Comparison of ENCODE assay signal across 26 mouse cellular contexts in the genomic region with DNA sequence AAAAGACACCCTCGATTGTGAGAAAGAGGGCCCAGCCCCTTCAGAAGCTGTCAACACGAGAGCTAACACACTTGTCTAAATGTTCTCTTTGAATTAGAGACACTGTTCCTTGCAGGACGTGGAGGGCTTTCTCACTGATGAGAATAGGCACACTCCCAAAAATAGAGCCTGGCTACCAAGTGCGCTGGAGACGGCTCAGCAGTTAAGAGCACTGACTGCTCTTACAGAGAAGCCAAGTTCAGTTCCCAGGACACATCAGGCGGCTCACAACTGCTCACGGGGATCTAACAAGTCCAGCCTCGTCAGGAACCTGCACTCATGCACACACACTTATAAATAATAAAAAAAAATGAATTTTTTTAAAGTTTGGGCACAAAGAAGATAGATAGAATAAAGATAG. TPM values are rescaled to one million over a fixed set of nuclear protein-coding genes. Genes with fewer than 3 reads are reported as not detected.
A peak's percentile ranks its signal among the peaks of the same experiment; 100 is the strongest.
DNase-seq lines count a peak whose midpoint lies in the region; ATAC-seq and TF ChIP-seq lines count a peak whose summit lies in the region.
"Had no signal": no experiment of that assay in that cellular context is flagged by ENCODE, and none has a peak within 500 bp of the region (broad histone marks: within the 10 kb centered on the region; RNA-seq: fewer than 3 reads in every experiment).

No protein-coding gene starts in this region.

- ATAC-seq in forebrain, embryonic 15.5 days (replicated peaks), result no peak
- no peak for ATAC-seq in forebrain, embryonic 14.5 days
- ATAC-seq: forebrain, embryonic 13.5 days; inflammation-experienced regulatory T-cells, adult 6 months; midbrain, embryonic 13.5 days had no signal

- no peak overlapping the region for H3K9ac ChIP-seq in forebrain, embryonic 15.5 days (replicated peaks)
- no peak overlapping the region for H3K9ac ChIP-seq in forebrain, embryonic 14.5 days (ENCODE audit: low read length)
- H3K9ac ChIP-seq in heart, adult 2 months (ENCODE audit: low read depth, low read length), result no peak overlapping the region
- H3K9ac ChIP-seq: forebrain, embryonic 13.5 days; midbrain, embryonic 13.5 days; stomach, embryonic 15.5 days had no signal

- peak; percentile 50; the same call in 1 of the 2 replicates for TF ChIP-seq EP300 in heart, adult 2 months (IDR thresholded peaks at IDR 0.05; ENCODE audit: insufficient read depth, low read depth, low read length)

- intact Hi-C loops in heart, adult 2 months (cut with DNase I), result no loop called here
- intact Hi-C loops in heart, postnatal 36 days (cut with DNase I), result no loop called here

- no peaks in the 10 kb centered on the region for H3K27me3 ChIP-seq in forebrain, embryonic 15.5 days
- H3K27me3 ChIP-seq in forebrain, embryonic 14.5 days (replicated peaks; ENCODE audit: control insufficient read depth, insufficient read depth, low read length), result no peaks in the 10 kb centered on the region
- no peaks in the 10 kb centered on the region for H3K27me3 ChIP-seq in heart, adult 2 months (ENCODE audit: control insufficient read depth, insufficient read depth, low read length)
- H3K27me3 ChIP-seq: forebrain, embryonic 13.5 days; midbrain, embryonic 13.5 days; stomach, embryonic 15.5 days had no signal

- no peak overlapping the region for H3K4me2 ChIP-seq in forebrain, embryonic 15.5 days (replicated peaks)
- no peak overlapping the region for H3K4me2 ChIP-seq in forebrain, embryonic 14.5 days (ENCODE audit: low read length)
- H3K4me2 ChIP-seq: forebrain, embryonic 13.5 days; liver, embryonic 11.5 days; midbrain, embryonic 13.5 days; stomach, embryonic 15.5 days had no signal

- 0 out of 2 replicates have a peak overlapping the region, but pooled peaks have one; percentile 35 for H3K27ac ChIP-seq in forebrain, embryonic 15.5 days (replicated peaks)
- H3K27ac ChIP-seq in forebrain, embryonic 14.5 days (ENCODE audit: low read depth, low read length), result no peak overlapping the region
- peak overlapping the region; percentile 66 for H3K27ac ChIP-seq in heart, adult 2 months
- H3K27ac ChIP-seq: forebrain, embryonic 13.5 days; midbrain, embryonic 13.5 days; stomach, embryonic 15.5 days had no signal

- H3K4me1 ChIP-seq in forebrain, embryonic 15.5 days, result peaks cover 14% of the 10 kb centered on the region
- no peaks in the 10 kb centered on the region for H3K4me1 ChIP-seq in forebrain, embryonic 14.5 days (ENCODE audit: control insufficient read depth, insufficient read depth, low read length)
- H3K4me1 ChIP-seq in heart, adult 2 months (ENCODE audit: control insufficient read depth, insufficient read depth, low read length), result peaks cover 4% of the 10 kb centered on the region
- H3K4me1 ChIP-seq: stomach, embryonic 15.5 days had no signal

- 62% methylated on average over 8 of the region's 8 CpGs for WGBS in forebrain, embryonic 15.5 days
- WGBS in forebrain, embryonic 14.5 days, result 71% methylated on average over 8 of the region's 8 CpGs
- WGBS in heart, adult 2 months, result 36% methylated on average over 8 of the region's 8 CpGs

- no peak for DNase-seq in forebrain, embryonic 14.5 days (ENCODE audit: low spot score)
- peak in 1 of 2 experiments; percentile 35 for DNase-seq in heart, adult 2 months
- no peak for DNase-seq in heart, postnatal 36 days
- peak; percentile 5 for DNase-seq in right cerebral cortex, postnatal 25 days
- DNase-seq in right cerebral cortex, postnatal 14 days, result no peak
- DNase-seq in adrenal gland, adult (ENCODE audit: inconsistent age in 2 of 2, low spot score in 1 of 2), result no peak
- no peak for DNase-seq in embryo, embryonic 10.5 days (ENCODE audit: low spot score)
- DNase-seq: adrenal gland, postnatal 36 days; cerebellum, adult 18-20 months; gastrocnemius, postnatal 25 days; kidney, adult 8-10 months; kidney, postnatal 14 days; lung, adult 18-20 months; lung, postnatal 14 days; thymus, adult 2 months had no signal

- no peak overlapping the region for H3K4me3 ChIP-seq in forebrain, embryonic 15.5 days
- H3K4me3 ChIP-seq in forebrain, embryonic 14.5 days (ENCODE audit: low read depth, low read length), result no peak overlapping the region
- H3K4me3 ChIP-seq in heart, adult 2 months, result no peak overlapping the region
- H3K4me3 ChIP-seq: erythroblast, embryonic 14.5 days; forebrain, embryonic 13.5 days; midbrain, embryonic 13.5 days; stomach, embryonic 15.5 days had no signal

- TF ChIP-seq POLR2A in heart, adult 2 months (IDR thresholded peaks at IDR 0.05; ENCODE audit: insufficient read depth, low read depth, low read length), result peak; percentile 55; the same call in 1 of the 2 replicates

- H3K36me3 ChIP-seq in forebrain, embryonic 15.5 days, result peaks cover 31% of the 10 kb centered on the region
- peaks cover 50% of the 10 kb centered on the region for H3K36me3 ChIP-seq in forebrain, embryonic 14.5 days (ENCODE audit: control insufficient read depth, insufficient read depth, low read length)
- no peaks in the 10 kb centered on the region for H3K36me3 ChIP-seq in heart, adult 2 months (ENCODE audit: control insufficient read depth, insufficient read depth, low read length)

- no peaks in the 10 kb centered on the region for H3K79me2 ChIP-seq in heart, adult 2 months (replicated peaks; ENCODE audit: control insufficient read depth, insufficient read depth, low read length)

- H3K9me3 ChIP-seq in forebrain, embryonic 15.5 days, result no peaks in the 10 kb centered on the region
- H3K9me3 ChIP-seq in forebrain, embryonic 14.5 days (replicated peaks; ENCODE audit: control insufficient read depth, low read length), result no peaks in the 10 kb centered on the region
- H3K9me3 ChIP-seq: forebrain, embryonic 13.5 days; G1E; midbrain, embryonic 13.5 days; stomach, embryonic 15.5 days had no signal

- no peak for TF ChIP-seq CTCF in heart, adult 2 months (IDR thresholded peaks at IDR 0.05)

RNA-seq across cellular contexts. Expression of a gene that starts 9.3 kb away (rescaled TPM):
- 49.3 and 55.1 TPM in 2 replicates for polyA plus RNA-seq in forebrain, embryonic 15.5 days (2015; fragmentation: Nextera tagmentation; extraction: Ambion mirVana)
- polyA plus RNA-seq in forebrain, embryonic 14.5 days (2014; fragmentation: Nextera tagmentation; extraction: Ambion mirVana), result 52.1 and 61.1 TPM in 2 replicates
- 100 to 1,000 TPM in 1 of 2 experiments, 10 to 100 TPM in 1; 88.5 to 103 TPM for total RNA-seq in heart, adult 2 months (2021)
- 45.6 and 51.1 TPM in 2 replicates for polyA plus RNA-seq in heart, adult 2 months (2012; rRNA removed)
- total RNA-seq in heart, postnatal 36 days (2021), result 10 to 100 TPM; 70.6 to 92.4 TPM
- polyA plus RNA-seq: erythroblast, embryonic 14.5 days had no signal

RNA-seq across cellular contexts. Expression of a gene that starts 10.5 kb away (rescaled TPM):
- 0.41 TPM in 2 replicates for polyA plus RNA-seq in forebrain, embryonic 15.5 days (2015; fragmentation: Nextera tagmentation; extraction: Ambion mirVana)
- 0.47 and 0.53 TPM in 2 replicates for polyA plus RNA-seq in forebrain, embryonic 14.5 days (2014; fragmentation: Nextera tagmentation; extraction: Ambion mirVana)
- not detected for total RNA-seq in heart, adult 2 months (2021)
- not detected in 2 replicates for polyA plus RNA-seq in heart, adult 2 months (2012; rRNA removed)
- total RNA-seq in heart, postnatal 36 days (2021), result not detected
- total RNA-seq: adrenal gland, postnatal 36 days; gastrocnemius, postnatal 25 days; hematopoietic stem cell, adult 5-6 weeks; left cerebral cortex, adult 8-10 months; megakaryocyte, adult 5-6 weeks had no signal
- polyA plus RNA-seq: erythroblast, embryonic 14.5 days; G1E; thymus, adult 2 months had no signal

RNA-seq across cellular contexts. Expression of a gene that starts 41.4 kb away (rescaled TPM):
- 505 and 521 TPM in 2 replicates for polyA plus RNA-seq in forebrain, embryonic 15.5 days (2015; fragmentation: Nextera tagmentation; extraction: Ambion mirVana)
- polyA plus RNA-seq in forebrain, embryonic 14.5 days (2014; fragmentation: Nextera tagmentation; extraction: Ambion mirVana), result 446 and 480 TPM in 2 replicates
- 100 to 1,000 TPM; 238 to 254 TPM for total RNA-seq in heart, adult 2 months (2021)
- polyA plus RNA-seq in heart, adult 2 months (2012; rRNA removed), result 127 and 204 TPM in 2 replicates
- total RNA-seq in heart, postnatal 36 days (2021), result 100 to 1,000 TPM; 264 to 265 TPM

RNA-seq across cellular contexts. Expression of a gene that starts 42.5 kb away (rescaled TPM):
- 20.5 and 22.2 TPM in 2 replicates for polyA plus RNA-seq in forebrain, embryonic 15.5 days (2015; fragmentation: Nextera tagmentation; extraction: Ambion mirVana)
- 11.8 and 17.2 TPM in 2 replicates for polyA plus RNA-seq in forebrain, embryonic 14.5 days (2014; fragmentation: Nextera tagmentation; extraction: Ambion mirVana)
- 1 to 10 TPM; 5.0 to 5.8 TPM for total RNA-seq in heart, adult 2 months (2021)
- polyA plus RNA-seq in heart, adult 2 months (2012; rRNA removed), result 4.8 and 7.8 TPM in 2 replicates
- total RNA-seq in heart, postnatal 36 days (2021), result 1 to 10 TPM; 5.6 to 8.0 TPM
- total RNA-seq: hematopoietic stem cell, adult 5-6 weeks; megakaryocyte, adult 5-6 weeks had no signal
- polyA plus RNA-seq: erythroblast, embryonic 14.5 days; inflammation-experienced regulatory T-cells, adult 6 months had no signal

RNA-seq across cellular contexts. Expression of a gene that starts 51.4 kb away (rescaled TPM):
- 28.1 and 29.9 TPM in 2 replicates for polyA plus RNA-seq in forebrain, embryonic 15.5 days (2015; fragmentation: Nextera tagmentation; extraction: Ambion mirVana)
- polyA plus RNA-seq in forebrain, embryonic 14.5 days (2014; fragmentation: Nextera tagmentation; extraction: Ambion mirVana), result 17.3 and 26.1 TPM in 2 replicates
- 1 to 10 TPM; 2.8 to 3.2 TPM for total RNA-seq in heart, adult 2 months (2021)
- 3.9 and 4.9 TPM in 2 replicates for polyA plus RNA-seq in heart, adult 2 months (2012; rRNA removed)
- total RNA-seq in heart, postnatal 36 days (2021), result 1 to 10 TPM; 2.6 to 3.2 TPM
